Mouse (Mus musculus): ENCODE results near the gene Plagl2. TPM values are rescaled to one million over a fixed set of nuclear protein-coding genes. Genes with fewer than 3 reads are reported as not detected.
"Not testable (repeated sequence)": the region's sequence is repeated elsewhere in the genome, so short reads cannot be mapped to it uniquely, and the experiment has no call there.

The Plagl2 gene
- total RNA-seq (2021): 1 to 10 TPM; 5.9 to 6.5 TPM
- long read RNA-seq, experiment 1, full-length matches to known transcripts: 1 of 3 reads
- long read RNA-seq, experiment 1, partial matches to known transcripts: 0 of 3 reads
- long read RNA-seq, experiment 1, other reads (novel, unspliced or antisense): 2 of 3 reads
- long read RNA-seq, experiment 2, partial matches to known transcripts: 0 of 3 reads
- long read RNA-seq, experiment 2, other reads (novel, unspliced or antisense): 3 of 3 reads

- DNase-seq (ENCODE audit: low spot score in 2 of 2): peak; percentile 86 to 91
These were observed at the start of gene Plagl2, which contains the start of gene Pofut1 for GRCm38 (mm10) chr2:153241250-153242014. Plagl2 (minus strand) TSS chr2:153241426. Pofut1 (plus strand) TSS chr2:153241533.

GRCm38 (mm10) chr2:153287835-153288234, 46.6 kb upstream of the Plagl2 start:
- no peak for DNase-seq (ENCODE audit: low spot score in 2 of 2)

- no peak for DNase-seq (ENCODE audit: low spot score in 2 of 2)
These were observed 45.3 kb upstream of the Plagl2 start for GRCm38 (mm10) chr2:153286524-153286923.

GRCm38 (mm10) chr2:153283919-153284318, 42.7 kb upstream of the Plagl2 start:
- no peak for DNase-seq (ENCODE audit: low spot score in 2 of 2)

- DNase-seq (ENCODE audit: low spot score in 2 of 2): no peak
These were observed 37.1 kb upstream of the Plagl2 start for GRCm38 (mm10) chr2:153278357-153278756.

- DNase-seq (ENCODE audit: low spot score in 2 of 2): not testable (repeated sequence)
These were observed 35.6 kb upstream of the Plagl2 start for GRCm38 (mm10) chr2:153276846-153277245.

- no peak for DNase-seq (ENCODE audit: low spot score in 2 of 2)
These were observed 35.2 kb upstream of the Plagl2 start for GRCm38 (mm10) chr2:153276440-153276839.

GRCm38 (mm10) chr2:153275577-153275976, 34.4 kb upstream of the Plagl2 start:
- not testable (repeated sequence) for DNase-seq (ENCODE audit: low spot score in 2 of 2)

GRCm38 (mm10) chr2:153274919-153275247, 33.7 kb upstream of the Plagl2 start:
- no peak for DNase-seq (ENCODE audit: low spot score in 2 of 2)

GRCm38 (mm10) chr2:153274200-153274918, 33.1 kb upstream of the Plagl2 start:
- DNase-seq (ENCODE audit: low spot score in 2 of 2): not testable (repeated sequence)

GRCm38 (mm10) chr2:153270231-153270915, 29.1 kb upstream of the Plagl2 start:
- not testable (repeated sequence) for DNase-seq (ENCODE audit: low spot score in 2 of 2)

GRCm38 (mm10) chr2:153267331-153267730, 26.1 kb upstream of the Plagl2 start:
- DNase-seq (ENCODE audit: low spot score in 2 of 2): no peak

GRCm38 (mm10) chr2:153263053-153263452, 21.8 kb upstream of the Plagl2 start:
- no peak for DNase-seq (ENCODE audit: low spot score in 2 of 2)

GRCm38 (mm10) chr2:153259864-153260674, 18.8 kb upstream of the Plagl2 start:
- no peak for DNase-seq (ENCODE audit: low spot score in 2 of 2)

- DNase-seq (ENCODE audit: low spot score in 2 of 2): no peak
These were observed 18.0 kb upstream of the Plagl2 start for GRCm38 (mm10) chr2:153259030-153259863.

GRCm38 (mm10) chr2:153256604-153257003, 15.4 kb upstream of the Plagl2 start:
- no peak for DNase-seq (ENCODE audit: low spot score in 2 of 2)

GRCm38 (mm10) chr2:153249751-153250150, 8.5 kb upstream of the Plagl2 start:
- DNase-seq (ENCODE audit: low spot score in 2 of 2): no peak

GRCm38 (mm10) chr2:153242156-153242555, 930 bp upstream of the Plagl2 start:
- DNase-seq (ENCODE audit: low spot score in 2 of 2): no peak

GRCm38 (mm10) chr2:153240701-153241235, 458 bp downstream of the Plagl2 start:
- DNase-seq (ENCODE audit: low spot score in 2 of 2): no peak
